Mouse (Mus musculus): Measurements from ENCODE around the gene Nek6. TPM values are rescaled to one million over a fixed set of nuclear protein-coding genes. Genes with fewer than 3 reads are reported as not detected.

Nek6 gene
- polyA plus RNA-seq, 1 experiment, result 30.0 TPM

DNA sequence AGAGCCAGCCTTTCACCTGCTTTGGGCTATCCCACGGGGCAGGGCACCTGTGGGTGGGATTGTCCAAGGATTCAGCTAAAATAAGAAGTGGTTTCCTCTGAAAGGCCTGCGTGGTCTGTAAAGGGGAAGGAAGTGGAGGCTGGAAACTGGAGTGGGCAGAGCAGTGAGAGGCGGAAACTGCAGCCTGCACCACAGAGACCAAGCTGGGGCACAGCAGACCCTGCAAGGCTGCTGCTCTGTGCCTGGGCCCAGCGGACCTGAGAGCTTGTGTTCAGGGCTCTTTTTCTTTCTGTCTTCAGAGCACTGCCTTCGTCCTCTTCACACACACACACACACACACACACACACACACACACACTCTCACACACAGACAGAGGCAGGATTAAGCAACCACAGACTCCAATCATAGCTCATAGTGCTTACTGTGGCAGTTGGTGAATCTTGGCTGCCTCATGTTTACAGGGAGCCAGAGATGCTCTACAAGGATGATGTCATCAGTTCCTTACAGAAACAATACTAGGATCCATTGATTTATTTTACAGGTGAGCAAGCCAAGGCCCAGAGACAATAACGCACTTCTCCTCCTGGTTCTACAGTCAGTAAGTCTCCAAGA, 30.2 kb upstream of the Nek6 start:
- H3K4me1 ChIP-seq (ENCODE audit: control insufficient read depth, insufficient read depth, low read length), result no peaks in the 10 kb centered on the region
- no peak overlapping the region for H3K27ac ChIP-seq (ENCODE audit: insufficient read depth, low read length)
- no peak for TF ChIP-seq CTCF (IDR thresholded peaks at IDR 0.05; ENCODE audit: extremely low read depth, insufficient read depth, low read length)
- TF ChIP-seq POLR2A (IDR thresholded peaks at IDR 0.05; ENCODE audit: extremely low read depth, insufficient read depth, low read length), result no peak
- no peak overlapping the region for H3K4me3 ChIP-seq (ENCODE audit: insufficient read depth, low read length)

GRCm38 (mm10) chr2:38482122-38482521, 29.3 kb upstream of the Nek6 start:
- Histone ChIP-seq H3K27ac (ENCODE audit: insufficient read depth, low read length) (no peak overlapping the region), H3K4me1 (ENCODE audit: control insufficient read depth, insufficient read depth, low read length) (no peaks in the 10 kb centered on the region), H3K4me3 (ENCODE audit: insufficient read depth, low read length) (no peak overlapping the region)
- TF ChIP-seq POLR2A (IDR thresholded peaks at IDR 0.05; ENCODE audit: extremely low read depth, insufficient read depth, low read length), result no peak
- no peak for TF ChIP-seq CTCF (IDR thresholded peaks at IDR 0.05; ENCODE audit: extremely low read depth, insufficient read depth, low read length)

- TF ChIP-seq CTCF (IDR thresholded peaks at IDR 0.05; ENCODE audit: extremely low read depth, insufficient read depth, low read length), result no peak
- TF ChIP-seq POLR2A (IDR thresholded peaks at IDR 0.05; ENCODE audit: extremely low read depth, insufficient read depth, low read length), result no peak
- Histone ChIP-seq H3K4me1 (ENCODE audit: control insufficient read depth, insufficient read depth, low read length) (no peaks in the 10 kb centered on the region), H3K27ac (ENCODE audit: insufficient read depth, low read length) (no peak overlapping the region), H3K4me3 (ENCODE audit: insufficient read depth, low read length) (no peak overlapping the region)
Measured at GRCm38 (mm10) chr2:38483058-38483704, 28.3 kb upstream of the Nek6 start.

DNA sequence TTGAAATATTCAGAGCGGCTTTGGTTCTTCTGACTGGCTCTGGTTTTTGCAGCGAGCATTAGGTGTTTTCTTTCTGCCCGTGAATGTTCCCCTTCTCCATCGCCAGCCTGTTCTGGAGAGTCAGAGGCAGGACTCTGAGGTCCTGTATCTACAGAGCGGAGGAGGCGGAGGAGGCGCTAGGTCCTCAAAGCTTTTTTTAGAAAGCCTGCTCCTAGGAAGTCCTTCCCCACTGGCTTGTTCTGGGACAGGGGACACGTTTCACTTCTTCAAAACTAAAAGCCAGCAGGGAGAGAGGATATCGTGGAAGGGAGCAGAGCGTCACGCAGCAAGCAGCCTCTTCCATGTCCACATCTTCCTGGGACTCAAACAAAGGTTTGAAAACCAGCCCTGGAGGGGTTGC, 26.9 kb upstream of the Nek6 start:
- TF ChIP-seq POLR2A (IDR thresholded peaks at IDR 0.05; ENCODE audit: extremely low read depth, insufficient read depth, low read length) (no peak), CTCF (IDR thresholded peaks at IDR 0.05; ENCODE audit: extremely low read depth, insufficient read depth, low read length) (no peak)
- Histone ChIP-seq H3K27ac (ENCODE audit: insufficient read depth, low read length) (no peak overlapping the region), H3K4me3 (ENCODE audit: insufficient read depth, low read length) (no peak overlapping the region), H3K4me1 (ENCODE audit: control insufficient read depth, insufficient read depth, low read length) (no peaks in the 10 kb centered on the region)

DNA sequence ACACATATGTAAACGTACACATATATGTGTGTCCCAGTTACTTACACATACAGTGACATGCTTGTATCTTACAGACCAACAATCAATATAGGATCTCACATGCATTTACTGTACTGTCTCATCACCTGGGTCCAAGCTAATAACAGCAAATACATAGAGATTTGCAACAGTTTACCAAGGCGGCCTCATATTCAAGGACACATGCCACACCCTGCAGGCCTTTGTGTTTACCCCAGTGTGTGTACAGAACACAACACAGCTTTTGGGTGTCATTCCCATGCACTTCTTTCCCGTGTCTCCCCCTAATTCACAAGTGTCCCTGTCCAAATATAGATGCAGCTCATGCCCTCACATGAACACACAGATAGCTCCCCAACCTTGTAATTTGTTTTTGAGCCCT, 26.0 kb upstream of the Nek6 start:
- Histone ChIP-seq H3K4me3 (ENCODE audit: insufficient read depth, low read length) (no peak overlapping the region), H3K27ac (ENCODE audit: insufficient read depth, low read length) (no peak overlapping the region), H3K4me1 (ENCODE audit: control insufficient read depth, insufficient read depth, low read length) (no peaks in the 10 kb centered on the region)
- TF ChIP-seq CTCF (IDR thresholded peaks at IDR 0.05; ENCODE audit: extremely low read depth, insufficient read depth, low read length) (no peak), POLR2A (IDR thresholded peaks at IDR 0.05; ENCODE audit: extremely low read depth, insufficient read depth, low read length) (no peak)

DNA sequence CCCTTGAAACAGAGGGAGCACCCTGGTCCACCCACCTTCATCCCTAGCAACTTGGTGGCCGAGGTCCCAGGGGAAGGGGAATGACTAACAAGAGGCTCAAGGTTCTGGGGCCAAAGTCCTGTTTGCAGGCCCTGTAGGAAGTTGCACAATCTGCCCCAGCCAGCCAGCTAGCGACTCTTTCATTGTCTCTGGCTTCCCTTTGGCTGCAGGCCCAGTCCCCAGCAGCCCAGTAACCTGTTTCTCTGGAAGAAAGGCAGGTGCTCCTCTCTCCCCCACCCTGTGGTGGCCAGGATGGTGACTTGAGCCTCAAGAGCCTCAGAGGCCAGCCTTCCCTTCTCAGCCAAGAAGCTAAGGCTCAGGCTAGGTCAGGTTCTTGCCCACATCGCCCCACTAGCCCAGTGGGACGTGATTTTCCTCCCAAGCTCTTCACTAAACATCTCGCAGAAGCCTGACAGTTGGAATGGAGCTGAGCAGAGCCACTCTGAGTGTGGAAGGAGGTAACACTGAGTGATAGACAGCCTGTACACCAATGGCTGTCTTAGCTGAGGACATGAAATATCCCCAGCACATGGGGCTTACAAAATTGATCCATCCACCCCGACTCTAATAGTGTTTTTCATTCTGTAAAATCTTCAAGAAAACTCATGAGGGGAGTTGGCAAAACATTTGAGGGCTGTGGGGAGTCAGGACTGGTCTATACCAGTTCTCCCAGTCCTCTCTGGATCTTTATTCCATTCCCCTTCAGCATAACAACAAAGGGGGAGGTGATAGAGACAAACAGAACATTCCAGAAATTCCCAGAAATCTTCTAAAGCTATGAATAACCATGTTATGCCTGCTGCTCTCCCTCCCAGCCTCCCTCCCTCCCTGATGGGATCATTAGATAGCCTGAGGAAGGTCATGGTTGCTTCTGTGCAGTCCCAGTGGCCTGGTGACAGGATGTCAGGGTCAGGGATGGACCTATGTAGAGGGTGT, 25.2 kb upstream of the Nek6 start:
- H3K4me1 ChIP-seq (ENCODE audit: control insufficient read depth, insufficient read depth, low read length), result no peaks in the 10 kb centered on the region
- TF ChIP-seq POLR2A (IDR thresholded peaks at IDR 0.05; ENCODE audit: extremely low read depth, insufficient read depth, low read length) (no peak), CTCF (IDR thresholded peaks at IDR 0.05; ENCODE audit: extremely low read depth, insufficient read depth, low read length) (no peak)
- H3K4me3 ChIP-seq (ENCODE audit: insufficient read depth, low read length), result no peak overlapping the region
- H3K27ac ChIP-seq (ENCODE audit: insufficient read depth, low read length), result no peak overlapping the region

DNA sequence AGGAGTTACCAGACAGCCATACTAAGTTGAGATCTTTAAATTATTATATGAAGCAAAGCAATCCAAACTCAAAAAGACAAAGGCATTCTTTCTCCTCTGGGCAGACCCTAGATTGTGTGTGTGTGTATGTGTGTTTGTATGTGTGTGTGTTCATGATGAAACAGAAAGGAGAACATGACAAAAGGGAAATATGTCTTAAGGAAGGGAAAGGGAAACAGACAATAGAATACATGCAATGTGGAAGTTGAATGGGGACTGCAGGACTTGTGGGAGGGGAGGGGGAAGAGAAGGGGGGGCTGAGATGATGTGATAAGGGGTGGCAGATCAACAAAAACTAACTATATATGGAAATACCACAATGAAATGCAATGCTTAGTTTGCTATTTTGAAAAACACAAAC, 13.8 kb upstream of the Nek6 start:
- no peak overlapping the region for H3K4me3 ChIP-seq (ENCODE audit: insufficient read depth, low read length)
- TF ChIP-seq CTCF (IDR thresholded peaks at IDR 0.05; ENCODE audit: extremely low read depth, insufficient read depth, low read length), result no peak
- no peak for TF ChIP-seq POLR2A (IDR thresholded peaks at IDR 0.05; ENCODE audit: extremely low read depth, insufficient read depth, low read length)
- no peaks in the 10 kb centered on the region for H3K4me1 ChIP-seq (ENCODE audit: control insufficient read depth, insufficient read depth, low read length)
- H3K27ac ChIP-seq (ENCODE audit: insufficient read depth, low read length), result no peak overlapping the region

- no peak overlapping the region for H3K27ac ChIP-seq (ENCODE audit: insufficient read depth, low read length)
- no peaks in the 10 kb centered on the region for H3K4me1 ChIP-seq (ENCODE audit: control insufficient read depth, insufficient read depth, low read length)
- no peak for TF ChIP-seq POLR2A (IDR thresholded peaks at IDR 0.05; ENCODE audit: extremely low read depth, insufficient read depth, low read length)
- no peak for TF ChIP-seq CTCF (IDR thresholded peaks at IDR 0.05; ENCODE audit: extremely low read depth, insufficient read depth, low read length)
- H3K4me3 ChIP-seq (ENCODE audit: insufficient read depth, low read length), result no peak overlapping the region
Measured at GRCm38 (mm10) chr2:38501606-38502005, 9.8 kb upstream of the Nek6 start.

- TF ChIP-seq CTCF (IDR thresholded peaks at IDR 0.05; ENCODE audit: extremely low read depth, insufficient read depth, low read length) (no peak), POLR2A (IDR thresholded peaks at IDR 0.05; ENCODE audit: extremely low read depth, insufficient read depth, low read length) (no peak)
- Histone ChIP-seq H3K4me3 (ENCODE audit: insufficient read depth, low read length) (no peak overlapping the region), H3K27ac (ENCODE audit: insufficient read depth, low read length) (no peak overlapping the region), H3K4me1 (ENCODE audit: control insufficient read depth, insufficient read depth, low read length) (no peaks in the 10 kb centered on the region)
Measured at GRCm38 (mm10) chr2:38502123-38502522, 9.3 kb upstream of the Nek6 start.

Data from cortical plate, adult 2 months (tissue).